Mouse (Mus musculus): ENCODE results near the gene Rrm2. TPM values are rescaled to one million over a fixed set of nuclear protein-coding genes. Genes with fewer than 3 reads are reported as not detected.
"Not testable (repeated sequence)": the region's sequence is repeated elsewhere in the genome, so short reads cannot be mapped to it uniquely, and the experiment has no call there.

Gene Rrm2
- polyA plus RNA-seq, 1 experiment, result 2.1 TPM

DNA sequence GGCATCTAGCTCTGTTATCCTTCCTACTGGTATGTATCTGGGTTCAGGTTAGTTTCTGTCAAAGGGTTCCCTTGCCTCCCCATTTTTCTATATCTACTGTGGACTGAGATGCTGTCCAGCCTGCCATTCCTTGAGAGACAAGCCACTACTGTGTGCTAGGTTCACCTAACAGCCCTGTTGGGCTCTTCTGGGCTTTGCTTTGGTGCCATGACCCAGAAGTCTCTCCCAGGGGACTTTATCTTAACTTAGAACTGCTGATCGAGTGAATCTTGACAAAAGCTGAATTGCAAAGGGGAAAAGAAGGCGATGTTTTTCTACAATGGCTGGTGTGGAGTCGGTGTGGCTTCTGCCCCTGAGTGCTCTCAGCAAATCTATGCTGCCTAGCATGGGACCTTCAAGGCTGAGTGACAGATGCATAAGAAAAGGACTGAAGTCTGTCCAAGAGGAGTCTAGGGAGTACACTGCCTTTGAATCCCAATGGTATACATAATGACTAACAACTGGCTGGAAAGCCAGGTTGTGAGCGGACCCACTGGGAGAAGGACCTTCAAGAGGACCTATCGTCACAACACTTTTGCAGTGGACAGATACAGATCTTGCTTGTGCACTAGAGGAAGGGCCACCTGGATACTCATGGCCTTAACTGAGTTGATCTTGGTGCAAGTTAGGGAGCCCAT, 6.7 kb downstream of the Rrm2 start:
- H3K4me1 ChIP-seq (ENCODE audit: control insufficient read depth, insufficient read depth, low read length), result no peaks in the 10 kb centered on the region; the same call in 1 of the 2 replicates
- 88% methylated on average over 5 of the region's 5 CpGs for WGBS

GRCm38 (mm10) chr12:24715268-24715896, 7.3 kb downstream of the Rrm2 start:
- WGBS, result 74% methylated on average over 2 of the region's 2 CpGs
- no peaks in the 10 kb centered on the region; the same call in 1 of the 2 replicates for H3K4me1 ChIP-seq (ENCODE audit: control insufficient read depth, insufficient read depth, low read length)
- no peak for TF ChIP-seq CTCF (IDR thresholded peaks at IDR 0.05; ENCODE audit: insufficient read depth, low read length)
- no peak for TF ChIP-seq POLR2A (IDR thresholded peaks at IDR 0.05; ENCODE audit: borderline replicate concordance, extremely low read depth, low read depth, low read length)
- no peak for DNase-seq
- H3K4me3 ChIP-seq (replicated peaks; ENCODE audit: extremely low read depth, low read depth, low read length), result no peak overlapping the region

More for the DNA sequence above, 6.7 kb downstream of the Rrm2 start:
- H3K4me3 ChIP-seq (replicated peaks; ENCODE audit: extremely low read depth, low read depth, low read length), result no peak overlapping the region
- TF ChIP-seq POLR2A (IDR thresholded peaks at IDR 0.05; ENCODE audit: borderline replicate concordance, extremely low read depth, low read depth, low read length) (no peak), CTCF (IDR thresholded peaks at IDR 0.05; ENCODE audit: insufficient read depth, low read length) (no peak)
- no peak for DNase-seq

GRCm38 (mm10) chr12:24716721-24717301, 8.8 kb downstream of the Rrm2 start:
- WGBS, result 56% methylated on average over 4 of the region's 4 CpGs
- no peak overlapping the region for H3K4me3 ChIP-seq (replicated peaks; ENCODE audit: extremely low read depth, low read depth, low read length)
- DNase-seq, result peak; percentile 36
- H3K4me1 ChIP-seq (ENCODE audit: control insufficient read depth, insufficient read depth, low read length), result no peaks in the 10 kb centered on the region
- TF ChIP-seq CTCF (IDR thresholded peaks at IDR 0.05; ENCODE audit: insufficient read depth, low read length), result peak; percentile 88
- TF ChIP-seq POLR2A (IDR thresholded peaks at IDR 0.05; ENCODE audit: borderline replicate concordance, extremely low read depth, low read depth, low read length), result no peak

DNA sequence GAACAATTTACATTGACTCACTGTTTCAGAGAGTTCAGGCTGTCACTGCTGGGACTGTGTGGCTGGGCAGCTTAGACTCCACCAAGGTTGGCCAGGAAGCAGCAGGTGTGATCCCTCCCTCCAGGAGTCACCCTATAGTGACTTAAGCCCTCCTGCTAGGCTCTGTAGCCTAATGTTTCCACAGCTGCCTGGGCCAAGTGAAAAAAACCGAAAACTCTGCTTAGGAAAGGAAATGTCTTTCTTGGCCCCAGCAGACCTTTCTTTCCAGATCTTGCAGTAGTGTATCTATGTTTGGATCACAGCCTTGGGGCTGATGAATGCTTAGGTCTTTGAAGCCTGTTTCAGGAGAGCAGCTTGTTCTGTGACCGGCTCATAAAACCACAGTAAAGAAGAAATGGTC, 15.4 kb downstream of the Rrm2 start:
- WGBS, result 34% methylated on average over 2 of the region's 2 CpGs
- DNase-seq, result no peak
- peaks cover 3% of the 10 kb centered on the region; the same call in 1 of the 2 replicates for H3K4me1 ChIP-seq (ENCODE audit: control insufficient read depth, insufficient read depth, low read length)
- no peak overlapping the region for H3K4me3 ChIP-seq (replicated peaks; ENCODE audit: extremely low read depth, low read depth, low read length)
- TF ChIP-seq CTCF (IDR thresholded peaks at IDR 0.05; ENCODE audit: insufficient read depth, low read length), result no peak
- no peak for TF ChIP-seq POLR2A (IDR thresholded peaks at IDR 0.05; ENCODE audit: borderline replicate concordance, extremely low read depth, low read depth, low read length)

DNA sequence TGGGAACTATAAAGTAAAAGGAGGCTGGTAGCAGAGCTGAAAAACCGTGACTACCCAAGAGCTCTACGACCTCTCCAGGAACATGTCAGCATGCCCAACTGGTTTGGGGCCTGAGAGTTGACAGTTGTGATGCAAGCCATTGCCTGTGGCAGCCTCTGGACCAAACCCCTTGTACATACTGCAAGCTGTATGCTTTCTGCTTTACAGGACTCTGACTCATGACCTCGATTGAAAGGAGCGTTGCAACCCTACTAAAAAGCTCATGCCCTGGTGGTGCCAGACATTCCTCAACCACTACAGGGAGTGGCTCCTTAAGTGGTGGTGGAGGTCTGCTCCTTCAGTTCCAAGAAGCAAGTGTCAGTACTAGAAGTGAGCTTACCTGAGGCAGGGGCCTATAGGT, 15.8 kb downstream of the Rrm2 start:
- 41% methylated on average over 4 of the region's 4 CpGs for WGBS
- TF ChIP-seq POLR2A (IDR thresholded peaks at IDR 0.05; ENCODE audit: borderline replicate concordance, extremely low read depth, low read depth, low read length), result no peak
- no peak for TF ChIP-seq CTCF (IDR thresholded peaks at IDR 0.05; ENCODE audit: insufficient read depth, low read length)
- Histone ChIP-seq H3K4me3 (replicated peaks; ENCODE audit: extremely low read depth, low read depth, low read length) (no peak overlapping the region), H3K4me1 (ENCODE audit: control insufficient read depth, insufficient read depth, low read length) (peaks cover 3% of the 10 kb centered on the region; the same call in 1 of the 2 replicates)
- DNase-seq, result no peak

DNA sequence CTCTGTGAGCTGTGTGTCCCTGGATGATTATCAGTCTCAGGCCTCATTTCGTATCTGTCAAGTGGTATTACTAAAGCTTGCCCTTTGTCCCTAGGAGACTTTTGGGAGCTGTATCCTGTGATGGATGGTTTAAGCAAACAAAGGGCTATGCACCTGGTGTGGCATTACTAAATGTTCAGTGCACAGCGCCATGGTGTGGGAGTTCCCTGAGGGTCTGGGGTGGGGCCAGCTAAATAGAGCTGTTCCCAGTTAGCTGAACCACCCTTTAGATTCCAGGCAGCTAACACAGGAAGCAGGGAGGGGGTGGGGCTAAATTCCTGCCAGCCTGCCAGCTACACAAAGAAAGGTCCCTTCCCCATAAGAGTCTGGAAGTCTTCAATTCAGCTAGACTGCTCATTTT, 16.3 kb downstream of the Rrm2 start:
- Histone ChIP-seq H3K4me1 (ENCODE audit: control insufficient read depth, insufficient read depth, low read length) (peaks cover 3% of the 10 kb centered on the region; the same call in 1 of the 2 replicates), H3K4me3 (replicated peaks; ENCODE audit: extremely low read depth, low read depth, low read length) (no peak overlapping the region)
- TF ChIP-seq CTCF (IDR thresholded peaks at IDR 0.05; ENCODE audit: insufficient read depth, low read length), result no peak
- 23% methylated on average over 2 of the region's 2 CpGs for WGBS
- DNase-seq, result no peak

DNA sequence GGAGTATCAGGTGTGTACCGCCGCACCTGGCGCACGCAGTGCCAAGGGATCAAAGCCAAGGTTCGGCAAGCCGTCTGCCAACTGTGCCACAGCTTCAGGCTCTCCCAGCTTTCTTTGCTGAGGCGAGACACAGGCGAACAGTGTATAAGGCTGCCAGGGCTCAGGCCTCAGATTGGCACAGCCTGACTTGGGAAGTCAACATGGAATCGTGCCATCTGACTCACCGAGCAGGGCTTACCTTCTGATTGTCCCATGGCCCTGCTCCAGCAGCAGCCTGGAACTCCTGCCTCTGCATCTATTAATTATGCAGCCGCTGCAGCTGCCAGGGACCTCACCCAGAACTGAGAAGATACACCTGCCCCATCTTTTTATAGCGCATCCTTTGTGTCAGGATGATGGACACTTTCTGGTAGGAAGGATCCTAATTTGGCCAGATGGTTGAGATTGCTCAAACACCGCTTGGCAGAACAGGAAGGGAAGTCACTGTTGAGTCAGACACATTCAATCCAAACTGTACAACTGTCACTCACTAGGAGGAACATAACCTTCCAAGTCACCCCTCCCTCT, 26.9 kb downstream of the Rrm2 start:
- TF ChIP-seq POLR2A (IDR thresholded peaks at IDR 0.05; ENCODE audit: borderline replicate concordance, extremely low read depth, low read depth, low read length) (no peak), CTCF (IDR thresholded peaks at IDR 0.05; ENCODE audit: insufficient read depth, low read length) (no peak)
- no peak for DNase-seq
- Histone ChIP-seq H3K4me3 (replicated peaks; ENCODE audit: extremely low read depth, low read depth, low read length) (no peak overlapping the region), H3K4me1 (ENCODE audit: control insufficient read depth, insufficient read depth, low read length) (no peaks in the 10 kb centered on the region)
- WGBS, result 47% methylated on average over 13 of the region's 13 CpGs

DNA sequence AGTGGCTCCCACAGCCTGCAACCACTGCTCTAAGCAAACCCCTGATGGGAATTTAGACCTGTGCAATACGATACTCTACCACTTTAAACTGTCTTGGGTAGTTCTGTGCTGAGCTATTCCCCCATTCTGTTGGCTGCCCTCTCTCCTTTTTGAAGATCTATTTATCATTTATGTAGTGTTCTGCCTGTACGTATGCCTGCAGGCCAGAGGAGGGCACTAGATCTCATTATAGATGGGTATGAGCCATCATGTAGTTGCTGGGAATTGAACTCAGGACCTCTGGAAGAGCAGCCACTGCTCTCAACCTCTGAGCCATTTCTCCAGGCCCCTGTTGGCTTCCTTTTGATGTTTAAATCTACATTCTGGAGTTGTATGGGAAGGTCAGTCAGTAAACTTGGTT, 28.9 kb downstream of the Rrm2 start:
- Histone ChIP-seq H3K4me1 (ENCODE audit: control insufficient read depth, insufficient read depth, low read length) (no peaks in the 10 kb centered on the region), H3K4me3 (replicated peaks; ENCODE audit: extremely low read depth, low read depth, low read length) (no peak overlapping the region)
- 92% methylated on average over 2 of the region's 2 CpGs for WGBS
- TF ChIP-seq CTCF (IDR thresholded peaks at IDR 0.05; ENCODE audit: insufficient read depth, low read length), result no peak
- TF ChIP-seq POLR2A (IDR thresholded peaks at IDR 0.05; ENCODE audit: borderline replicate concordance, extremely low read depth, low read depth, low read length), result no peak
- no peak for DNase-seq

DNA sequence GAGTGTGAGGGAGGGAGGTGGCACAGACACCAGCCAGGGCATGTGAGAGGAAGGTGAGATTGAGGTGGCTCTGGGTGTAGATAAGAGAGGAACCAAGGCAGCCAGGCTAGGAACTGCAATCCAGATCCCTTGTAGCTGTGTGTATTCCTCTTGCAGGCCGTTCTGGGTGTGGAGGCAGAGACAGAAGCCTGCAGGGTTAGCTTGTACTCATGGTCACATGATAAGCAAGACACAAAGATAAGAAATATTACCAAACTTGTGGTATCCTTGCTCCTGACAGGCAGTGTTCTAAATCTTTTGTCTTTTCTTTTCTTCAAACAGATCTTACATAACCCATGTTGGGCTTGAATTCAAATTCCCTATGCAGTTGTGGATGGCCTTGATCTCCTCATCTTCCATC, 31.9 kb downstream of the Rrm2 start:
- no peaks in the 10 kb centered on the region for H3K4me1 ChIP-seq (ENCODE audit: control insufficient read depth, insufficient read depth, low read length)
- DNase-seq, result no peak
- TF ChIP-seq CTCF (IDR thresholded peaks at IDR 0.05; ENCODE audit: insufficient read depth, low read length), result no peak
- no peak for TF ChIP-seq POLR2A (IDR thresholded peaks at IDR 0.05; ENCODE audit: borderline replicate concordance, extremely low read depth, low read depth, low read length)
- no peak overlapping the region for H3K4me3 ChIP-seq (replicated peaks; ENCODE audit: extremely low read depth, low read depth, low read length)
- WGBS, result 60% methylated on average over 1 of the region's 1 CpGs

GRCm38 (mm10) chr12:24741535-24741934, 33.5 kb downstream of the Rrm2 start:
- H3K4me3 ChIP-seq (replicated peaks; ENCODE audit: extremely low read depth, low read depth, low read length); H3K4me1 ChIP-seq (ENCODE audit: control insufficient read depth, insufficient read depth, low read length); DNase-seq: not testable (repeated sequence)
- 75% methylated on average over 6 of the region's 6 CpGs for WGBS
